Mouse (Mus musculus): ENCODE measurements around the gene Bicdl1.

The Bicdl1 gene

DNA sequence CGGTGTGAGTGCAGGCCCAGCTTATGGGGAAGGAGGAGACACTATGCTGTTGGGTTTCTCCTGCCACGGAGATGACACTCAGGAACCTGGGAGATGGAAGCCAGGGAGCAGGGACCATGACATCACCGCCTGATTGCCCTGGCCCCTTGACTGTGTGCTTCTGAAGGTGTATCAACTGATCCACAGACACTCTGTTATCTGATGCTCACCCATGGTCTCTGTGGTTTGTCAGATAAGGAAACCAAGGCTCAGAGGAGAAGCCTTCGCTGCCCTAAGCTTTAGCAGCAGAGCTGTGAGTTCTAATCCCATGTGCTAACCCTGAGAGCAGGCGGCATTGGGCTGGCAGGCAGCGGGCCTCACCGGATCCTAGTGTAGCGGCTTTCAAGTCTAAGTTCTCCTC, 97.4 kb downstream of the Bicdl1 start:
- Histone ChIP-seq H3K27me3 (ENCODE audit: control insufficient read depth, insufficient read depth, low read length, poor library complexity, severe bottlenecking) (no peaks in the 10 kb centered on the region), H3K36me3 (ENCODE audit: control insufficient read depth, insufficient read depth, low read length, poor library complexity, severe bottlenecking) (no peaks in the 10 kb centered on the region; the same call in 1 of the 2 replicates)
- no peak for DNase-seq (ENCODE audit: low read depth, low spot score)

DNA sequence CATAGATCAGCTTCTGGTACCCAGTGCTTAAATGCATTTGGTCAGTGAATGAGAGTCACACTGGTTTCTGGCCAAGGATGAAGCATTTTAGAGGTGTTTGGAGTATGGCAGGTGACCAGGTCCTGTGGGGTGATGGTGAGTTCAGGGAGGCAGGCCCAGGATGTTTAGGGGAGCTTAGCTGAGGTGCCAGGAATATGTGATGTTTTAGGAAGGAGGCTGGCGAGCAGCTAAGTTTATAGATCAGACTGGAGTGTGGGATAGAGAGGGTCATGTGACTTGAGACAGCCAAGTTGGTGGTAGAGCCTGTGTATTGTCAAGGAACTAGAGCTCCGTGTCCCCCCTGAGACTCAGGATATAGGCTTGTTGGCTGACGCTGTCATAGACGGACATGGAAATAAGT, 98.4 kb downstream of the Bicdl1 start:
- no peaks in the 10 kb centered on the region for H3K27me3 ChIP-seq (ENCODE audit: control insufficient read depth, insufficient read depth, low read length, poor library complexity, severe bottlenecking)
- no peaks in the 10 kb centered on the region for H3K36me3 ChIP-seq (ENCODE audit: control insufficient read depth, insufficient read depth, low read length, poor library complexity, severe bottlenecking)
- no peak for DNase-seq (ENCODE audit: low read depth, low spot score)

DNA sequence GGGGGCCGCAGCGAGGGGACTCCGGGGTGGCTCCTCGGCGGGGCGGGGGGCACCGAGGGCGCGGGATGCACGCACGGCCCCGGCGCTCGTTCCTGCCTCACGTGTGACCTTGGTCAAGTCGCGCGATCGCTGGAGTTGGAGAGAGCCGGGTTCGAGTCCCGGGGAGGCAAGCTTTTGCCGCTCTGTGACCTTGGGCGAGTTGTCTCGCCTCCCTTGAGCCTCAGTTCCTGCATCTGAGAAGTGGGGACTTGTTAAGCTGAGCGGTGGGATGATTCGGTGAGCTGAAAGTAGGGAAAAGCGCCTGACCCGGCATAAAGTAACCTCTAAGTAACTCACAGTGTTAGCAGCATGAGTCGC, 99.1 kb downstream of the Bicdl1 start:
- Histone ChIP-seq H3K27me3 (ENCODE audit: control insufficient read depth, insufficient read depth, low read length, poor library complexity, severe bottlenecking) (no peaks in the 10 kb centered on the region), H3K36me3 (ENCODE audit: control insufficient read depth, insufficient read depth, low read length, poor library complexity, severe bottlenecking) (no peaks in the 10 kb centered on the region)
- DNase-seq (ENCODE audit: low read depth, low spot score): peak; percentile 37

DNA sequence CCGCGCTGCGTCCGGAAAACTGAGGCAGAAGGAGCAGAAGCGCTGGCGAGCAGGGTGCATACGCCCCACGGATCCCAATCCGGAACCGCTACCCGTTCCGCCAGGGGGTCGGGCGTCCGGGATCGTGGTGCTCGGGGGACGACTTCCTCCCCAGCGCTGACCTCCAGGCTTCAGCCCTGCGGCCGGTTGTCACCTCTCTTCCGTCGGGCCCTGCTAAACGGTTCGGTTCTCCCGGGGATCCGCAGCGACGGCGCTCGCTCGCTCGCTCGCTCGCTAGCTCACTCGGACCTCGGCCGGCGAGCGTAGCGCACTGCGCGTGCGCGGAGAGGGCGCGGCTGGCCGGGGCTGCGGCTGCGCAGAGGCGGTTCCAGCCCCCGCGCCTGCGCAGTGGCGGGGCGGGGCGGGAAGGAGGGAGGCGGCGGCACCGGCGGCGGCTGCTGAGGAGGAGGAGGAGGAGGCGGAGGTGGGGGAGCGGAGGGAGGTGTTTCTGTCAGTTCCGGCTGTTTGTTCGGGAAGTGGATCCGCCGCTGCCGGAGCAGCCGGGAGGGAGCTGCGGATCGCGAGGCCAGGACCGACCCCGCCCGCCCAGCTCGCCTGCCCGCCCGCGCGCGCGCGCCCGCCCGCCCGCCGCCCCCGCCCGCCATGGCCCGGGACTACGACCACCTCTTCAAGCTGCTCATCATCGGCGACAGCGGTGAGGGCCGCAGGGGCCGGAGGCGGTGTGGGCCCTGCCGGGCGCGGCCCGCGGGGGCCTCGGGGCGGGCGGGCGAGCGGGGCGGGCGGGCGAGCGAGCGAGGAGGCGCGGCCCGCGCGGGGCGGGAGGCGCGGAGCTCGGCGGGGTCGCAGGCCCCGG, 99.7 kb downstream of the Bicdl1 start, which contains the start of gene Rab35:
Gene Rab35, plus strand, starts transcription at position 404 of the 853 bp plus-strand sequence.
- H3K36me3 ChIP-seq (ENCODE audit: control insufficient read depth, insufficient read depth, low read length, poor library complexity, severe bottlenecking): no peaks in the 10 kb centered on the region
- H3K27me3 ChIP-seq (ENCODE audit: control insufficient read depth, insufficient read depth, low read length, poor library complexity, severe bottlenecking): no peaks in the 10 kb centered on the region
- peak; percentile 95 for DNase-seq (ENCODE audit: low read depth, low spot score)

DNA sequence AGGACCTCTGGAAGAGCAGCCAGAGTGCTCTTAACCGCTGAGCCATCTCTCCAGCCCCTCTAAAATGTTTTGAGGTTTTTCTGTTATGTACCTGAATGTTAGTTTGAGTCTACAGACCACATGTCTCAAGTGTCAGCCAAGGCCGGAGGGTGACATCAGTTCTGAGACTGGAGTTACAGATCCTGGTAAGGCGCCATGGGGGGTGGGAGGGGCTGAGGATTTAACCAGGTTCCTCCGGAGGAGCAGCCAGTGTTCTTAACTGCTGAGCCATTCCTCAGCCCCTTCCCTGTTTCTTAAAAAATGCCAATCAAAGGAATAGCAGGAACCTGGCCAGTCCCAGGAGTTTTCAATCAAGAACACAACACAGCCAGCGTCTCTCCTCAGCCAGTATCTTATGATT, 101.1 kb downstream of the Bicdl1 start:
- no peak for DNase-seq (ENCODE audit: low read depth, low spot score)
- Histone ChIP-seq H3K27me3 (ENCODE audit: control insufficient read depth, insufficient read depth, low read length, poor library complexity, severe bottlenecking) (no peaks in the 10 kb centered on the region), H3K36me3 (ENCODE audit: control insufficient read depth, insufficient read depth, low read length, poor library complexity, severe bottlenecking) (no peaks in the 10 kb centered on the region)

DNA sequence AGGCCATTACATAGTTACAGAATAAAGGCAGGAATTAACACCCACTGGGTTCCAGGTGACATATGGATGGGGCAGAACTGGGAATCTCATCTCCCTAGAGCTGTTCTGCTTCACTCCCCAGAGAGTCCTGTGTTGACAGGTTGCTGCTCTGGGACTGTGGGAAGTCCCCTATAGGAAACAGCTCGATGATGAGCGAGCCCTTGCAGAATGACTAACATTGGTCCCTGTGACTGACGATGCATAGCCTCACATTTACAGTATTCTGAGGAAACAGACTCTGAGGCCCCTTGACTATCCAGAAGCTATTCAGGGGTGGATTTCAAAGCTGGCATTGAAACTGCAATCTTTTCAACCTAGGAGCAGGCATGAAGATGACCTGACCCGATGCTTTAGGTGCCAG, 101.7 kb downstream of the Bicdl1 start:
- H3K27me3 ChIP-seq (ENCODE audit: control insufficient read depth, insufficient read depth, low read length, poor library complexity, severe bottlenecking): no peaks in the 10 kb centered on the region
- no peak for DNase-seq (ENCODE audit: low read depth, low spot score)
- H3K36me3 ChIP-seq (ENCODE audit: control insufficient read depth, insufficient read depth, low read length, poor library complexity, severe bottlenecking): no peaks in the 10 kb centered on the region

DNA sequence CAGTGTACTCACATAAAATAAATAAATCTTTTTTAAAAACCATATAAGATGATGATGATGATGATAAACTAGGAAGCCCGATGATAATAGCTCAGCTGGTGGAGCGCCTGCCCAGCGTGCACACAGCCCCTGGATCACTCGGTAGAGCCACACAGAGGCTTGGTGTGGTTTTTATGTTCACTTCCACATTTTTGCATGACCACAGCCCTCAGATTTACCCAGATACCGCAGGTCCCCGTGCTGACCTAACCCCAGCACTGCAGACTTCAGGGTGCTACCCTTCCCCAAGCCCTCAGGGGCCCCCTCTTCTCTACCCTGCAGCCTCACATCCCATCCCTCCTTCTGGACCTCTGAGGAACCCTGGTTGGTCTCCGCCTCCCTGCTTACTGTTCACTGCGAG, 103.3 kb downstream of the Bicdl1 start:
- H3K36me3 ChIP-seq (ENCODE audit: control insufficient read depth, insufficient read depth, low read length, poor library complexity, severe bottlenecking): no peaks in the 10 kb centered on the region
- DNase-seq (ENCODE audit: low read depth, low spot score): peak; percentile 28
- H3K27me3 ChIP-seq (ENCODE audit: control insufficient read depth, insufficient read depth, low read length, poor library complexity, severe bottlenecking): no peaks in the 10 kb centered on the region

DNA sequence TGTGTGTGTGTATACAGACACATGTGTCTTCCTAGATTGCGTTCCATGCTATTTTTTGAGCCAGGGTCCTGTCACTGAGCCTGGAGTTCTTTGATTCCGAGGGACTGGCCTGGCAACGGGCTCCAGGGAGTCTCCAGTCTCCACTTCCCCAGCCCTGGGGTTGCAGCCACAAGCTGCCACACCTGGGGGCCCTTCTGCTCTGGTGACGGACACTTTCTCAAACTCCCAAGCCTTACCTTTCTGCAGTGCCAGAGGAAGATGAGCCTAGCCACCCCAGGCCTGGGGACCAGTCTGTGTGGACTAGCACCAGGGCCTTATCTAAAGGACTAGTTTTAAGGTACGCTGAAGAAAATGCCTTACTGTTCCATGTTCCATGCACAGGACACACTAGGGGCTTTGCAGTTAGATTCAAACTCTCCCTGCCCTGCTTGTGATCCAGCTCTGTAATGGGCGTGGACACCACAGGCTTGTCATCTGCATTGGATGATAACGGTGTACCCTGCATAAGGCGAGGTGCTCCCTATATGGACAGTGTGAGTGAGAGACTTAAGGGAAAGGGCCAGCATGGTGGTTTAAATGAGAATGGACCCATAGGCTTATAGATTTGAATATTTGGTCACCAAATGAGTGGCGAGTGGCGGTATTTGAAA, 105.1 kb downstream of the Bicdl1 start:
- no peak for DNase-seq (ENCODE audit: low read depth, low spot score)
- Histone ChIP-seq H3K27me3 (ENCODE audit: control insufficient read depth, insufficient read depth, low read length, poor library complexity, severe bottlenecking) (no peaks in the 10 kb centered on the region), H3K36me3 (ENCODE audit: control insufficient read depth, insufficient read depth, low read length, poor library complexity, severe bottlenecking) (no peaks in the 10 kb centered on the region)

DNA sequence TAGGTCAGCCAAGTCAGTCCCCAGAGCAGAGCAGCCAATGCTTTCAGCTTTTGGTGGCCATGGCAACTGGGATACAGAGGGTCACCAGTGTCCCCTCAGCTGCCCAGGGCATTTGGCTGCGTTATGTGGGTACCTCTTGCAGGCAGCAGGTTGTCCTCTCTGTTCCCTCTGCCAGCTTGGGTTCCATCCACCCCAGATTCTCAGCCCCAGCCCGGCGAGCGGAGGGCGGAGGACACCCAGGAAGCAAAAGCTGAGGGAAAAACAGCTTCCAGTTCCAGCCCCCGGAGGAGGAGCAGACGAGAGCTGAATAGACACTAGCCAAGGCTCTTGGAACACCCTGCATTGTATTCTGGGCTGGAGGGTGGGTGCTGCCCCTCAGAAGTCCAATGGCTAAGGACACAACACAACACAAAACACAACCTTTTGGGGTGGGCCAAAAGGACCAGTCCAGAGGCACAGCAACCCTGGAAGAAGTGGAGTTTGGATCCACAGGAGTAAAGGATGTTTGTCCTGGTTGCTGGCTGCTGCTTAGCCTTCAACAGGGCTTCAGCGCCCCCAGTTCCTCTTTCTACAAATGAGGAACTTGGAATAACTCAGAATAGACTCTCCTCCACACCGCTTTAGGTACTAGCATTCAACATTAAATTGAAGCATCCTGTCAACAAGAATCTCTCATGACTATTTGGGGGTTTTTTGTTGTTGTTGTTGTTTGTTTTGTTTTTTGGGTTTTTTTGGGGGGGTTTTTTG, 107.6 kb downstream of the Bicdl1 start:
- peak; percentile 71 for DNase-seq (ENCODE audit: low read depth, low spot score)
- no peaks in the 10 kb centered on the region for H3K27me3 ChIP-seq (ENCODE audit: control insufficient read depth, insufficient read depth, low read length, poor library complexity, severe bottlenecking)

DNA sequence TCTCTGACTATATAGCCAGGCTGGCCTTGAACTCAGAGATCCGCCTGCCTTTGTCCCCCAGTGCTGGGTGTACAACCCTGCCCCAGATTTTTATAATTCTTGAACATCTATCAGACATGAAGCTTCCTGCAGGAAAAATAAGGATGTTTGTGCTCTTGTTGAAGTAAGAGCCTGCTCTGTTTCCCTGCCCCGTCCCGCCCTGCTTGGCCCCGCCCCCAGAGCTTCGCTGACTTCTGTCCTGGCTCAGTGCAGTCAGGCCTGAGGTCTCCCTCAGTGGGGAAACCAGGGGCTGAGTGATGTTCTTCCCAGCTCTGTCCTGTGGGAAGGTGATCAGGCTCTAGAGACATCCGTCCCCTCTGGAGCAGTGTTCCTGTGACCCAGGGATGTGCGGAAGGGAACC, 108.7 kb downstream of the Bicdl1 start:
- Histone ChIP-seq H3K36me3 (ENCODE audit: control insufficient read depth, insufficient read depth, low read length, poor library complexity, severe bottlenecking) (no peaks in the 10 kb centered on the region; the same call in 1 of the 2 replicates), H3K27me3 (ENCODE audit: control insufficient read depth, insufficient read depth, low read length, poor library complexity, severe bottlenecking) (no peaks in the 10 kb centered on the region)
- DNase-seq (ENCODE audit: low read depth, low spot score): no peak

More for the DNA sequence above, 107.6 kb downstream of the Bicdl1 start:
- no peaks in the 10 kb centered on the region for H3K36me3 ChIP-seq (ENCODE audit: control insufficient read depth, insufficient read depth, low read length, poor library complexity, severe bottlenecking)

DNA sequence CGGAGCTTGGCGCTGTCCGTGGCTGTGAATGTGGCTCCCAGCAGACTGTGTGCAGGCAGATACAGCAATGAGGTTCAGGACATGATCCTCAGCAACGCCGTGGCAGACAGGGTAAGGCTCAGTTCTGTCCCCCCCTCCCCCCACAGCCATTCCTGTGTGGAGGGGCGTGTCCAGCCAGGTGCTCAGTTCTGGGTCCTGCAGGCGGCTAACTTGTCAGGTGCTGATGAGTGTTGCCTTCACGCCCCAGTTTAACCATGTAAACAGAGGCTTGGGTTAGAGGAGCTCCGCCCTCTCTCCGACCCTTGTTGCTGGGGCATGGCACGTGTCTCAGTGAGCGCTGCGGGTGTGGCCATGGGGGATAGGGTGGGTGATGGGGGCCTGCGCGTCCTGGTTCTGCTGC, 111.7 kb downstream of the Bicdl1 start:
- Histone ChIP-seq H3K36me3 (ENCODE audit: control insufficient read depth, insufficient read depth, low read length, poor library complexity, severe bottlenecking) (peaks cover 5% of the 10 kb centered on the region), H3K27me3 (ENCODE audit: control insufficient read depth, insufficient read depth, low read length, poor library complexity, severe bottlenecking) (no peaks in the 10 kb centered on the region)
- no peak for DNase-seq (ENCODE audit: low read depth, low spot score)

DNA sequence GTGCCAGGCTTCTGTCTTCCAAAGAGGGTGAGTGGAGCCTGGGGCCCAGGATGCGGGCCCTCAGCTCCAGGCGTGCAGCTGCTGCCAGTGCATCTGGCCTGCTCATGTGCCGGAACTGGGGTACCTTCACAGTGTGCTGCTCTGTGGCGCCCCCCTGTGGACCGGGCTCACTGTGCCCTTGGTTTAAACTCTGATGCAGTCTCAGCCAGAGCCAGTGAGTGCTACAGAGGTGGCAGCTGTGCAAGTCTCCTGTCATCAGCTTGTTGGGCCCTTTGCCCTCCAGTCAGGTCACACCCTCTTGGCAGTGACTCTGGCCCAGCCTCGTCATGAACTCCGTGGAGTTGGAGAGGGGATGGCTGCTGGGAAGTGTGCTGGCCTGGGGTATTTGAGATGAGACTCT, 116.5 kb downstream of the Bicdl1 start:
- Histone ChIP-seq H3K36me3 (ENCODE audit: control insufficient read depth, insufficient read depth, low read length, poor library complexity, severe bottlenecking) (peaks cover 11% of the 10 kb centered on the region), H3K27me3 (ENCODE audit: control insufficient read depth, insufficient read depth, low read length, poor library complexity, severe bottlenecking) (no peaks in the 10 kb centered on the region)
- peak; percentile 72 for DNase-seq (ENCODE audit: low read depth, low spot score)

DNA sequence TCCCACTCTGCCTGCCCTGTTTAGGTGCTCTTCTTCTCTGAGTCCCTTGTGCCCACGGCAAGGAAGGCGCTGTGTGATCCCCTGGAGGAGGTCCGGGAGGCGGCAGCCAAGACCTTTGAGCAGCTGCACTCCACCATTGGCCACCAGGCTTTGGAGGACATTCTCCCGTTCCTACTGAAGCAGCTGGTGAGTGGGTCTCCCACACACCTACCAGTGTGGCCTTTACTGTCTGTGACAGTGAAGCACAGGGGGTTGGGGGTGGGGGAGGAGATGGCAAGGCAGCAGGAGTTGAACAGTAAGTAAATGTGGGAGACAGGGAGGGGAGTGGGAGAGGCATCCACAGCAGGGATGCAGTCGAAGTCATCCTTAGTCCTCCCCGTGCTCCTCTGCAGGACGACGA, 118.1 kb downstream of the Bicdl1 start:
- no peak for DNase-seq (ENCODE audit: low read depth, low spot score)
- Histone ChIP-seq H3K27me3 (ENCODE audit: control insufficient read depth, insufficient read depth, low read length, poor library complexity, severe bottlenecking) (no peaks in the 10 kb centered on the region), H3K36me3 (ENCODE audit: control insufficient read depth, insufficient read depth, low read length, poor library complexity, severe bottlenecking) (peaks cover 23% of the 10 kb centered on the region)

DNA sequence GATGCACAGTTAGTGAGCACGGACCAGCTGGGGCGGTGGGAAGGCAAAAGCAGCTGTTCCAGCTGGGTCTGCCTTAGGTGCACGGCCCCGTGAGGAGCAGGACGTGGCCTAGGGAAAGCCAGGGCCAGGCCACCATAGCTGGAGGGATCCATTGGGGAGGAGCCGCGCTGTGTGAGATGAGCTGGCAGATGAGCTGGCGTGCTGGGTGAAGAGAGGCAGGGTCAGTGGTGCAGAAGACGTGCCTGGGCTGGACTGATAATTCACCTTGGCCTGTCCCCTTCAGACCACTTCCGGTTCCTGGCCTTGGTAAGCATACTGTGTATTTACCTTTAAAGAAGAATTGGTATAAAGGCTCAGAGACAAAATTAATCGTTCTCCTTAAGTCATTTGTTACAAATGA, 119.9 kb downstream of the Bicdl1 start:
- Histone ChIP-seq H3K27me3 (ENCODE audit: control insufficient read depth, insufficient read depth, low read length, poor library complexity, severe bottlenecking) (no peaks in the 10 kb centered on the region), H3K36me3 (ENCODE audit: control insufficient read depth, insufficient read depth, low read length, poor library complexity, severe bottlenecking) (peaks cover 23% of the 10 kb centered on the region)
- no peak for DNase-seq (ENCODE audit: low read depth, low spot score)

DNA sequence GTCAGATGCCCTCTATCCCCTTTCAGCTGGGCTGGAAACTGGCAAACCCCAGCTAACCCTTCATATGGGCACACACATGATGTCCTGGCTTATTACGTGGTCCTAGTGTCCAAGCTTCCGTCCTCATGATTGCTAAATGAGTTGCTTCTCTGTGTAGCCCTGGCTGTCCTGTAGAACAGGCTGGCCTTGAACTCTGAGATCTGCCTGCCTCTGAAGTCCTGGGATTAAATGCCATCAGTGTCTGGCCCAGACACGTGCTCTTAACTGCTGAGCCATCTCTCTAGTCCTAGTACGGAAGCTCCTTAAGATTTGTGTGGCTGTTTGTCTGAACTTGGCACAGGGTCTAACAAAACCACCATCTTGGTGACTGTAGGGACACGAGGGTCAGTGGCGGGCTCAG, 127.9 kb downstream of the Bicdl1 start:
- no peak for DNase-seq (ENCODE audit: low read depth, low spot score)
- Histone ChIP-seq H3K36me3 (ENCODE audit: control insufficient read depth, insufficient read depth, low read length, poor library complexity, severe bottlenecking) (peaks cover 13% of the 10 kb centered on the region), H3K27me3 (ENCODE audit: control insufficient read depth, insufficient read depth, low read length, poor library complexity, severe bottlenecking) (no peaks in the 10 kb centered on the region)
